Mouse (Mus musculus): ENCODE measurements around the gene Madcam1.

DNA sequence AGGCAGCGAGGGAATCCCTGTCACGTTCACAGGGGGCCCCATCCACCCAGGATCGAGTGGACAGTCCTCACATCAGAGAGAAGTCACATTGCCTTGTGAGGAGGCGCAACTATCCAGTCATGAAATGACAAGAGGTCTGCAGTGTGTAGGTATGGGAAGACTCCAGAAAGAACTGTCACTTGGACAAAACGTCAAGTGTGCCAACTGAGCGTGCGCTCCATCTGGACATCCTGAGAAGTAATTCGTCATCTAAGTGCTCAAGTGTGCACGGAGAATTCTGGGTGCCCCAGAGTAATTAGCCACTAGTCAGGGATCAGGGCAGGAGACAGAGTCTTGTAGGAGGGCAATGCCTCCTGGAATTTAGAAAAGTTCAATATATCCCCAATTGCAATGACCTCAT lies 39.0 kb upstream of the Madcam1 start:
- TF ChIP-seq CTCF (IDR thresholded peaks at IDR 0.05; ENCODE audit: insufficient read depth, low read depth, low read length): no peak
- TF ChIP-seq POLR2A (IDR thresholded peaks at IDR 0.05; ENCODE audit: insufficient read depth, low read depth, low read length): no peak

Data from olfactory bulb, adult 2 months (tissue).